Mouse (Mus musculus): ENCODE measurements around the gene C2cd6.
A peak's percentile ranks its signal among the peaks of the same experiment; 100 is the strongest.

- TF ChIP-seq POLR2A (IDR thresholded peaks at IDR 0.05; ENCODE audit: control insufficient read depth, low read depth, low read length) (no peak), CTCF (IDR thresholded peaks at IDR 0.05; ENCODE audit: control insufficient read depth, insufficient read depth, insufficient replicate concordance, low read depth, low read length) (peak; percentile 22; the same call in 1 of the 2 replicates)
Measured at GRCm38 (mm10) chr1:59142809-59143208, 48.1 kb upstream of the C2cd6 start.

Data from testis, adult 2 months (tissue).